Mouse (Mus musculus): ENCODE measurements around the gene Gpr27. TPM values are rescaled to one million over a fixed set of nuclear protein-coding genes. Genes with fewer than 3 reads are reported as not detected.

Gene Gpr27
- polyA plus RNA-seq, 1 experiment from 2014 or later = 3.7 TPM

- Histone ChIP-seq H3K4me1 (peaks cover 35% of the 10 kb centered on the region), H3K4me2 (no peak overlapping the region), H3K36me3 (no peaks in the 10 kb centered on the region), H3K27me3 (peaks cover 4% of the 10 kb centered on the region; the same call in 1 of the 2 replicates), H3K9me3 (replicated peaks) (no peaks in the 10 kb centered on the region), H3K27ac (no peak overlapping the region), H3K4me3 (replicated peaks) (no peak overlapping the region), H3K9ac (no peak overlapping the region)
- ATAC-seq (replicated peaks; ENCODE audit: low FRiP score) = no peak
- WGBS = 83% methylated on average over 8 of the region's 8 CpGs
Observed at GRCm38 (mm10) chr6:99663232-99663631, 29.2 kb upstream of the Gpr27 start.

GRCm38 (mm10) chr6:99665457-99666317 lies 26.8 kb upstream of the Gpr27 start:
- H3K27me3 ChIP-seq = peaks cover 9% of the 10 kb centered on the region; the same call in 1 of the 2 replicates
- no peaks in the 10 kb centered on the region for H3K36me3 ChIP-seq
- H3K27ac ChIP-seq = peak overlapping the region; percentile 83
- WGBS = 17% methylated on average over 16 of the region's 16 CpGs
- peak overlapping the region; percentile 73 for H3K9ac ChIP-seq
- peak overlapping the region; percentile 88 for H3K4me2 ChIP-seq
- H3K9me3 ChIP-seq (replicated peaks) = no peaks in the 10 kb centered on the region
- peak overlapping the region; percentile 80 for H3K4me3 ChIP-seq (replicated peaks)
- no peak for ATAC-seq (replicated peaks; ENCODE audit: low FRiP score)
- peaks cover 37% of the 10 kb centered on the region for H3K4me1 ChIP-seq

- Histone ChIP-seq H3K4me1 (peaks cover 40% of the 10 kb centered on the region), H3K9ac (peak within 1 kb of the TSS; percentile 73), H3K9me3 (replicated peaks) (no peaks in the 10 kb centered on the region), H3K4me2 (peak within 1 kb of the TSS; percentile 88), H3K4me3 (replicated peaks) (peak within 1 kb of the TSS; percentile 80), H3K36me3 (no peaks in the 10 kb centered on the region), H3K27me3 (peaks cover 9% of the 10 kb centered on the region; the same call in 1 of the 2 replicates), H3K27ac (peak within 1 kb of the TSS; percentile 83)
- under 1% methylated on average over 63 of the region's 75 CpGs for WGBS
- ATAC-seq (replicated peaks; ENCODE audit: low FRiP score) = peak; percentile 85
Observed at GRCm38 (mm10) chr6:99666318-99667171, 25.9 kb upstream of the Gpr27 start, which contains the start of the genes Eif4e3 and Gm20696. TSS of gene Eif4e3 (minus strand) at chr6:99666771. TSS of gene Gm20696 (minus strand) at chr6:99666797.

- Histone ChIP-seq H3K9ac (no peak overlapping the region), H3K27me3 (peaks cover 9% of the 10 kb centered on the region; the same call in 1 of the 2 replicates), H3K4me2 (peak overlapping the region; percentile 88), H3K9me3 (replicated peaks) (no peaks in the 10 kb centered on the region), H3K36me3 (no peaks in the 10 kb centered on the region), H3K4me1 (peaks cover 40% of the 10 kb centered on the region), H3K4me3 (replicated peaks) (peak overlapping the region; percentile 80), H3K27ac (peak overlapping the region; percentile 83)
- 19% methylated on average over 8 of the region's 8 CpGs for WGBS
- peak; percentile 17; the same call in 1 of the 2 replicates for ATAC-seq (replicated peaks; ENCODE audit: low FRiP score)
Observed at GRCm38 (mm10) chr6:99667290-99667689, 25.2 kb upstream of the Gpr27 start.

GRCm38 (mm10) chr6:99669481-99670325 lies 22.8 kb upstream of the Gpr27 start:
- Histone ChIP-seq H3K9me3 (replicated peaks) (no peaks in the 10 kb centered on the region), H3K27ac (no peak overlapping the region), H3K4me1 (peaks cover 34% of the 10 kb centered on the region), H3K4me3 (replicated peaks) (no peak overlapping the region), H3K9ac (no peak overlapping the region), H3K27me3 (peaks cover 9% of the 10 kb centered on the region; the same call in 1 of the 2 replicates), H3K4me2 (no peak overlapping the region), H3K36me3 (no peaks in the 10 kb centered on the region)
- 42% methylated on average over 5 of the region's 5 CpGs for WGBS
- ATAC-seq (replicated peaks; ENCODE audit: low FRiP score) = no peak

- WGBS = 78% methylated on average over 7 of the region's 7 CpGs
- H3K4me1 ChIP-seq = peaks cover 28% of the 10 kb centered on the region
- H3K27me3 ChIP-seq = peaks cover 9% of the 10 kb centered on the region; the same call in 1 of the 2 replicates
- no peak overlapping the region for H3K9ac ChIP-seq
- no peaks in the 10 kb centered on the region for H3K9me3 ChIP-seq (replicated peaks)
- 0 out of 2 replicates have a peak, but pooled peaks have one; percentile 26 for ATAC-seq (replicated peaks; ENCODE audit: low FRiP score)
- no peaks in the 10 kb centered on the region for H3K36me3 ChIP-seq
- H3K27ac ChIP-seq = no peak overlapping the region
- H3K4me2 ChIP-seq = no peak overlapping the region
- H3K4me3 ChIP-seq (replicated peaks) = no peak overlapping the region
Observed at GRCm38 (mm10) chr6:99670481-99671119, 21.9 kb upstream of the Gpr27 start.

GRCm38 (mm10) chr6:99671768-99672167 lies 20.7 kb upstream of the Gpr27 start:
- peaks cover 9% of the 10 kb centered on the region; the same call in 1 of the 2 replicates for H3K27me3 ChIP-seq
- 63% methylated on average over 3 of the region's 3 CpGs for WGBS
- H3K4me1 ChIP-seq = peaks cover 23% of the 10 kb centered on the region
- no peak for ATAC-seq (replicated peaks; ENCODE audit: low FRiP score)
- H3K27ac ChIP-seq = no peak overlapping the region
- no peak overlapping the region for H3K9ac ChIP-seq
- no peak overlapping the region for H3K4me2 ChIP-seq
- no peak overlapping the region for H3K4me3 ChIP-seq (replicated peaks)
- no peaks in the 10 kb centered on the region for H3K36me3 ChIP-seq
- H3K9me3 ChIP-seq (replicated peaks) = no peaks in the 10 kb centered on the region

GRCm38 (mm10) chr6:99674482-99674881 lies 18.0 kb upstream of the Gpr27 start:
- no peak overlapping the region for H3K4me3 ChIP-seq (replicated peaks)
- no peak overlapping the region for H3K9ac ChIP-seq
- ATAC-seq (replicated peaks; ENCODE audit: low FRiP score) = no peak
- H3K4me1 ChIP-seq = peaks cover 12% of the 10 kb centered on the region; the same call in 1 of the 2 replicates
- WGBS = 86% methylated on average over 4 of the region's 4 CpGs
- H3K27ac ChIP-seq = no peak overlapping the region
- no peak overlapping the region for H3K4me2 ChIP-seq
- no peaks in the 10 kb centered on the region for H3K27me3 ChIP-seq
- no peaks in the 10 kb centered on the region for H3K9me3 ChIP-seq (replicated peaks)
- H3K36me3 ChIP-seq = no peaks in the 10 kb centered on the region

- H3K27me3 ChIP-seq = no peaks in the 10 kb centered on the region
- H3K4me3 ChIP-seq (replicated peaks) = no peak overlapping the region
- H3K27ac ChIP-seq = no peak overlapping the region
- WGBS = 83% methylated on average over 8 of the region's 8 CpGs
- H3K9me3 ChIP-seq (replicated peaks) = no peaks in the 10 kb centered on the region
- H3K4me2 ChIP-seq = no peak overlapping the region
- no peak overlapping the region for H3K9ac ChIP-seq
- ATAC-seq (replicated peaks; ENCODE audit: low FRiP score) = no peak
- no peaks in the 10 kb centered on the region for H3K36me3 ChIP-seq
- H3K4me1 ChIP-seq = no peaks in the 10 kb centered on the region
Observed at GRCm38 (mm10) chr6:99677325-99677724, 15.2 kb upstream of the Gpr27 start.

- Histone ChIP-seq H3K27me3 (no peaks in the 10 kb centered on the region), H3K4me1 (no peaks in the 10 kb centered on the region), H3K27ac (no peak overlapping the region), H3K36me3 (no peaks in the 10 kb centered on the region), H3K4me2 (no peak overlapping the region), H3K4me3 (replicated peaks) (no peak overlapping the region), H3K9ac (no peak overlapping the region), H3K9me3 (replicated peaks) (no peaks in the 10 kb centered on the region)
- WGBS = 89% methylated on average over 11 of the region's 11 CpGs
- no peak for ATAC-seq (replicated peaks; ENCODE audit: low FRiP score)
Observed at GRCm38 (mm10) chr6:99678108-99678507, 14.4 kb upstream of the Gpr27 start.

GRCm38 (mm10) chr6:99683974-99684373 lies 8.5 kb upstream of the Gpr27 start:
- WGBS = 93% methylated on average over 5 of the region's 5 CpGs
- H3K9me3 ChIP-seq (replicated peaks) = no peaks in the 10 kb centered on the region
- no peaks in the 10 kb centered on the region for H3K36me3 ChIP-seq
- no peak overlapping the region for H3K9ac ChIP-seq
- no peak overlapping the region for H3K4me3 ChIP-seq (replicated peaks)
- no peak for ATAC-seq (replicated peaks; ENCODE audit: low FRiP score)
- no peak overlapping the region for H3K4me2 ChIP-seq
- no peaks in the 10 kb centered on the region for H3K4me1 ChIP-seq
- H3K27me3 ChIP-seq = peaks cover 7% of the 10 kb centered on the region
- H3K27ac ChIP-seq = no peak overlapping the region
